Mouse (Mus musculus) liver, postnatal 0 days (tissue): ENCODE measurements around the gene Appbp2. TPM values are rescaled to one million over a fixed set of nuclear protein-coding genes. Genes with fewer than 3 reads are reported as not detected.
A peak's percentile ranks its signal among the peaks of the same experiment; 100 is the strongest.

Experiments used
- ATAC-seq: fragments of 200-750 bp; cut with Nextera tagmentation; 2 replicates; pipeline ENCODE4 v1.8.0; 2017; ENCODE audit warnings: mild to moderate bottlenecking, moderate library complexity
- DNase-seq: peaks from one replicate; pipeline ENCODE4 v3.0.0-alpha.2; 2016
- H3K27ac ChIP-seq: fragments of 300-500 bp; sonication (generic); 2 replicates; pipeline ENCODE4 v1.5.1; 2014; ENCODE audit warnings: antibody characterized with exemption, moderate library complexity, mild to moderate bottlenecking, low read depth
- H3K27me3 ChIP-seq: fragments of 300-500 bp; sonication (generic); 2 replicates; pipeline ENCODE4 v1.6.1; 2014; ENCODE audit warnings: low read length, control low read depth, mixed read lengths; ENCODE audit not compliant: insufficient read depth
- H3K36me3 ChIP-seq: fragments of 300-500 bp; sonication (generic); replicated peaks from 2 replicates; pipeline ENCODE4 v1.6.1; 2014; ENCODE audit warnings: mild to moderate bottlenecking, control low read depth, low read length, moderate library complexity, mixed read lengths; ENCODE audit not compliant: insufficient read depth
- H3K4me1 ChIP-seq: fragments of 300-500 bp; sonication (generic); 2 replicates; pipeline ENCODE4 v1.6.1; 2014; ENCODE audit warnings: antibody characterized with exemption, mild to moderate bottlenecking, control low read depth; ENCODE audit not compliant: insufficient read depth
- H3K4me2 ChIP-seq: fragments of 300-500 bp; sonication (generic); 2 replicates; pipeline ENCODE4 v1.6.1; 2014; ENCODE audit warnings: low read depth, mild to moderate bottlenecking, low read length, moderate library complexity, mixed read lengths
- H3K4me3 ChIP-seq: fragments of 300-500 bp; sonication (generic); 2 replicates; pipeline ENCODE4 v1.5.1; 2014; ENCODE audit warnings: low read depth, low read length
- H3K9ac ChIP-seq: fragments of 300-500 bp; sonication (generic); replicated peaks from 2 replicates; pipeline ENCODE4 v1.6.1; 2014; ENCODE audit warnings: mild to moderate bottlenecking, moderate library complexity
- H3K9me3 ChIP-seq: fragments of 300-500 bp; sonication (generic); 2 replicates; pipeline ENCODE4 v1.6.1; 2016; ENCODE audit warnings: mild to moderate bottlenecking, control low read depth, low read length, mixed read lengths
- CTCF ChIP-seq: sonication (generic); IDR thresholded peaks from 2 replicates; pipeline ENCODE4 v1.5.1; 2016; ENCODE audit warnings: antibody characterized with exemption, low read depth
- EP300 ChIP-seq: IDR thresholded peaks from 2 replicates; pipeline ENCODE4 v1.6.1; 2016; ENCODE audit warnings: antibody characterized with exemption, low read depth, mild to moderate bottlenecking
- WGBS: fragments of 180-500 bp; shearing (Covaris S2); extraction: QIAGEN DNeasy Blood & Tissue Kit; methylation state at CpG from one replicate; pipeline ENCODE4 v1.1.7; 2014; ENCODE audit not compliant: insufficient replicate concordance; 5-methylcytosine and 5-hydroxymethylcytosine counted together
- polyA plus RNA-seq: library from polyadenylated mRNA; unstranded; fragments of >200 nt; fragmentation: Nextera tagmentation; extraction: Ambion mirVana; gene quantifications from 2 replicates; pipeline ENCODE4 v1.2.1, GENCODE M21; 2015

The Appbp2 gene
- polyA plus RNA-seq, 1 experiment from 2014 or later, result 9.3 TPM

DNA sequence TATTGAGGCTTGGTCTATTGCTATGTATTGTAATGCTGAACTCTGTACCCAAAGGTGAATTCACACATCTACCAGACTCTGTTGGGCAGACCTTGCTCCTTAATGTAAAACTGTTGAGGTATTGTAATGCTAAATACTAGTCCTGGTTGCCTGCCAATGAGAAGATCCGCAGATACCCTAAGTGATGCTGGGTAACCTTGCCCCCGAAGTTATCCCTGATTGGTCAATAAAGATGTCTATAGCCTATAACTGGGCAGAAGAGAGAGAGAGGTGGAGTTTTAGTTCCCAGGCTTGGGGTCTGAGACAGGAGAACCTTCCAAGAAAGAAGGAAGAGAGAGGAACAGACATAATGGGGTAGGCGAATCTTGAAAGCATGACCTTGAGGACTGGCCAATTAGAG is 5.3 kb upstream of the Appbp2 start:
- no peak for DNase-seq
- TF ChIP-seq EP300, result no peak
- no peak for TF ChIP-seq CTCF
- WGBS, result 88% methylated on average over 3 of the region's 3 CpGs

DNA sequence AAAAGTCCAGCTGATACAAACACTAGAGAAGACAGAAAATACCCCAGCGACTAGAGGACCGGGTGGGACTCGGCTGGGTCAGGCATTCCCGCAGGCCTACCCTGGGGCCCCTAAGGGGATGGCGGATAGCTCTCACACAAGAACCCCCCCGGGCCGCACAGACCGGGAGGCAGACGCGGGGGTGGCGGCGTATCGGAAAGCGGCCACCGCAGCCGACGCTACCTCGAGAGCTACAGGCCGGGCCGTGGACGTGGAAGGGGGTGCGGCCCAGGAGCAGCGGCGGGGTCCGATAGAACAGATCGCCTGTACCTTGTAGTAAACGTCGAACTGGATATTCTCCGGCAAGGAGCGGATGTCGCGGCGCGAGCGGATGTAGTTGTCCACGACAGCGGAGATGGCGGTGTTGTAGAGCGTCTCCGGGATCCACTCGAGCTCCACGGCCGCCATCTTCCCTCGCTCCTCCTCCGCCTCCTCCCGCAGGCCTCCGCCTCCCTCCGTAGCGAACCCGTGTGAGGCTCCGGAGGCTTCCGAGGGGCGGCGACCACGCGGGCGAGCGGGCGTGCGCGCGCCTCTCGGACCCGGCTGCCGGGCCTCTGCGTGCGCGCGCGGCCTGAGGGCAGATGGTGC is 454 bp downstream of the Appbp2 start:
- H3K4me3 ChIP-seq, result peak overlapping the region; percentile 94
- 0 out of 2 replicates have a peak, but pooled peaks cover 3% of the 10 kb centered on the region for H3K36me3 ChIP-seq
- no peaks in the 10 kb centered on the region for H3K27me3 ChIP-seq
- ATAC-seq (peak; percentile 94), DNase-seq (peak; percentile 89)
- WGBS, result under 1% methylated on average over 65 of the region's 70 CpGs
- H3K4me1 ChIP-seq, result peaks cover 6% of the 10 kb centered on the region; the same call in 1 of the 2 replicates
- no peak for TF ChIP-seq EP300
- no peak for TF ChIP-seq CTCF
- peak overlapping the region; percentile 94 for H3K9ac ChIP-seq
- H3K4me2 ChIP-seq, result peak overlapping the region; percentile 79
- no peaks in the 10 kb centered on the region for H3K9me3 ChIP-seq
- peak overlapping the region; percentile 96 for H3K27ac ChIP-seq

More for the DNA sequence above, 5.3 kb upstream of the Appbp2 start:
- Histone ChIP-seq H3K4me3 (no peak overlapping the region), H3K9ac (no peak overlapping the region), H3K27ac (no peak overlapping the region), H3K9me3 (no peaks in the 10 kb centered on the region), H3K36me3 (0 out of 2 replicates have a peak, but pooled peaks cover 3% of the 10 kb centered on the region), H3K4me1 (0 out of 2 replicates have a peak, but pooled peaks cover 3% of the 10 kb centered on the region), H3K27me3 (no peaks in the 10 kb centered on the region), H3K4me2 (no peak overlapping the region)
- ATAC-seq, result no peak

DNA sequence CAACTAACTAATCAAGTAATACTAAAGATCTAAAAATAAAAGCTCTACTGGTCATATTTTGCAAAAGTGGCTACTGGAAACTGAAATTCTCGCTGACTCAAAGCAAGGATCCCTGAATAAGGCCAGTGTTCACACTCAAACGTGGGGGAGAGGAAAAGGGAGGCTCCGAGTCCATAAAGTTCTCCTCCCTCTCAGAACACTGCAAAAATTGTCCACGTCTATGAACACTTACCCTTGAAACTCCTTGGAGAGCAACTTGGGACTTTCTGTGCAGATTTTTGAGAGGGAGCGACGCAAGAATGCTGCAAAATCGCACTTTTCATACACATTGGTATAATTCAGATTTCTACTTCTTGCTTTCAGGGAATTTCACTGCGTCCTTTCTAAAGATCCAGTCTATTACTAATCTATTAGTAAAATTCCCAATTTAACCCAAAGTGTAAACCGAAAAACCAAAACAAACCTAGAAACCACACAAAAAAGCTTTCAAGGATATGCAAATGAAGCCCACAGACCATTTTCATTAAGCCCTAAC is 1.2 kb downstream of the Appbp2 start:
- no peak for TF ChIP-seq CTCF
- no peak for TF ChIP-seq EP300
- WGBS, result 8% methylated on average over 9 of the region's 9 CpGs
- H3K4me3 ChIP-seq, result peak overlapping the region; percentile 94
- peak overlapping the region; percentile 79 for H3K4me2 ChIP-seq
- no peak for DNase-seq
- H3K27ac ChIP-seq, result peak overlapping the region; percentile 96
- H3K4me1 ChIP-seq, result peaks cover 6% of the 10 kb centered on the region; the same call in 1 of the 2 replicates
- no peaks in the 10 kb centered on the region for H3K27me3 ChIP-seq
- no peak for ATAC-seq
- H3K9me3 ChIP-seq, result no peaks in the 10 kb centered on the region
- peak overlapping the region; percentile 94 for H3K9ac ChIP-seq
- H3K36me3 ChIP-seq, result 0 out of 2 replicates have a peak, but pooled peaks cover 3% of the 10 kb centered on the region

DNA sequence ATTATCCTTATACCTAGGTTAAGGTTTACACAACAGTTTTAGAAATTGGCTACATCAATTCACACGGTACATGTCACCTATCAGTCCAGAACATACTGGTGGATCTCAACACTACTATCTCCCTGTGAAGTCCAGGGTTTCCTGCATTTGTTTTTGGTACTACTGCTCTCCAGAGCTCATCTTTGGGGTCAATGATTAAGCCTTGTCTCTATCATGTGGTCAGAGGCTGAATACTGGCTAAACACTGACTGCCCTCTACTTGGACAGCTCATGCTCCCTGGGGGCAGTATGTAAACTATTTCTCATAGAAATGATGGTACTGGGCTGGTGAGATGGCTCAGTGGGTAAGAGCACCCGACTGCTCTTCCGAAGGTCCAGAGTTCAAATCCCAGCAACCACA is 11.7 kb downstream of the Appbp2 start:
- no peaks in the 10 kb centered on the region for H3K36me3 ChIP-seq
- TF ChIP-seq CTCF, result no peak
- TF ChIP-seq EP300, result no peak
- H3K27ac ChIP-seq, result no peak overlapping the region
- H3K27me3 ChIP-seq, result no peaks in the 10 kb centered on the region
- 76% methylated on average over 3 of the region's 3 CpGs for WGBS
- H3K4me2 ChIP-seq, result no peak overlapping the region
- DNase-seq (no peak), ATAC-seq (no peak)
- no peak overlapping the region for H3K9ac ChIP-seq
- no peaks in the 10 kb centered on the region for H3K4me1 ChIP-seq
- H3K4me3 ChIP-seq, result no peak overlapping the region
- H3K9me3 ChIP-seq, result no peaks in the 10 kb centered on the region

DNA sequence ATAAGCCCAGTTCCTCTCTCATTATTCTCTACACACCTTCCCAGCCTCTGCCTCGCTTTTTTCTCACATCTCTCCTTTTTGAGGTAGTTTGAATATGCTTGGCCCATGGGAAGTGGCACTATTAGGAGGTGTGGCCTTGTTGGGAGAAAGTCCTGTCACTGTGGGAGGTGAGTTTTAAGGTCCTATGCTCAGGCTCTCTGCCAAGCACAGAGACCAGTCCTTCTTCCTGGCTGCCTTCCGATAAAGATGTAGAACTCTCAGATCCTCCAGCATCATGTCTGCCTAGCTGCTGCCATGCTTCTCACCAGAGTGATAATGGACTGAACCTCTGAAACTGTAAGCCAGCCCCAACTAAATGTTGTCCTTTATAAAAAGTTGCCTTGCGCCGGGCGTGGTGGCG is 12.4 kb downstream of the Appbp2 start:
- Histone ChIP-seq H3K4me1 (no peaks in the 10 kb centered on the region), H3K9me3 (no peaks in the 10 kb centered on the region), H3K9ac (no peak overlapping the region), H3K36me3 (no peaks in the 10 kb centered on the region), H3K27me3 (no peaks in the 10 kb centered on the region), H3K4me3 (no peak overlapping the region), H3K4me2 (no peak overlapping the region), H3K27ac (no peak overlapping the region)
- DNase-seq (no peak), ATAC-seq (no peak)
- 94% methylated on average over 6 of the region's 6 CpGs for WGBS
- no peak for TF ChIP-seq CTCF
- TF ChIP-seq EP300, result no peak

DNA sequence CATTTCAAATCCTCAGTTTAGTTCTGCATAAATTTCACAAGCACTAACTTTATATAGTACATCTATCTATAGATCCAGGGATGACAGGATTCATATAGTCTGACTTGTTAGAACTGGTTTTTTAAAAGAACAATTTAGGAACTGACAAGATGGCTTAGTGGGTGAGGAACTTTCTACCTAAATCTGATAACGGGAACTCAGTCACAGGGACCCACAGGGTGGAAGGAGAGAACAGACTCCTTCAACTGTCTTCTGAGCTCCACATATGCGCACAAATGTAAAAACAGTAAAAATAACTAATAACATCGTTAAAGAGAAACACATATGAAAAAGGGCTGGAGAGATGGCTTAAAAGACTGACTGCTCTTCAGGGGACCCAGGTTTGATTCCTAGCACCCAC is 15.9 kb downstream of the Appbp2 start:
- H3K4me1 ChIP-seq, result no peaks in the 10 kb centered on the region

More for the DNA sequence above, 15.9 kb downstream of the Appbp2 start:
- Histone ChIP-seq H3K4me3 (no peak overlapping the region), H3K9me3 (no peaks in the 10 kb centered on the region), H3K36me3 (peaks cover 15% of the 10 kb centered on the region), H3K27me3 (no peaks in the 10 kb centered on the region), H3K27ac (no peak overlapping the region), H3K4me2 (no peak overlapping the region), H3K9ac (no peak overlapping the region)
- no peak for ATAC-seq
- TF ChIP-seq CTCF, result no peak
- no peak for TF ChIP-seq EP300
- WGBS, result 76% methylated on average over 3 of the region's 3 CpGs
- DNase-seq, result no peak
